Mouse (Mus musculus) kidney, adult 11 months (tissue): ENCODE measurements around the gene Gfi1.

Source experiments
- DNase-seq: peaks from one replicate; pipeline ENCODE4 v3.0.0; 2022

The Gfi1 gene

GRCm38 (mm10) chr5:107725435-107726261 is at the start of gene Gfi1:
Gene Gfi1, minus strand, starts transcription at chr5:107726036.
- DNase-seq: no peak

- no peak for DNase-seq
These were observed 46.2 kb upstream of the Gfi1 start for GRCm38 (mm10) chr5:107772049-107772448.

DNA sequence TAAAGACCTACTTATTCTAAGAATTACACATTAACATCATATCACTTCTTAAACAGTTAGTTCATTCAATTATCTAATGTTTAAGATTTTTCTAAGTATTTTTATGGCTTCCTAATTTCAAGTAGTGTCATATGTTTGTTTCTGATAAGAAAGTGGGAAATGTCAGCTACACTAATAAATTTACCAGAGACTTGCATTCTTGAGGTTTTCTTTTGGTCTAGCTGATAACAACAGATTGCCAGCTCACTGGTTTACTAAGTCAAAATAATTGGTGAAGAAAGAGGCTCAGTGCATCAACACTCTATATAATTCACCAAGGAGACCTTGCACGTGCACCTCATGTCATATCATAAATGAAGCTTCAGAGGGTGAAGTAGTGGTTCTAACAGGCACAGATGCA is 42.4 kb upstream of the Gfi1 start:
- no peak for DNase-seq

DNA sequence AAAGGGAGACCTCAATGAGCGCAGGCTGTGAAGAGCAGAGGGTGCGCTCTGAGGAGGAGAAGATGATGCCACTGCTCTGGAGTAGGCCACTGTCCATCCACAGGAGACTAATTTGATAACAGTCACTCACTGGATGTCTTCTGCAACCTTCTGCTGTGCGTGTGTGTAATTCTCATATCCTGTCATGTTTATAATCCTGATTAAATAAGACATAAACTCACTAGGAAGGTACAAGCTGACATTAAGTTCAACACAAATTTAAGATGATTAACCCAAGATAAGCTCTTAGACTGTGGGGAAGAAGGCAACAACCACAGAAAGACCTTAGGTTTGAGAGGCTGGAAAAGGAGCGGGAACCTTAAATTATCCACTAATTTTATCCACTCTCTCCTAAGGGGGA is 40.1 kb upstream of the Gfi1 start:
- no peak for DNase-seq

DNA sequence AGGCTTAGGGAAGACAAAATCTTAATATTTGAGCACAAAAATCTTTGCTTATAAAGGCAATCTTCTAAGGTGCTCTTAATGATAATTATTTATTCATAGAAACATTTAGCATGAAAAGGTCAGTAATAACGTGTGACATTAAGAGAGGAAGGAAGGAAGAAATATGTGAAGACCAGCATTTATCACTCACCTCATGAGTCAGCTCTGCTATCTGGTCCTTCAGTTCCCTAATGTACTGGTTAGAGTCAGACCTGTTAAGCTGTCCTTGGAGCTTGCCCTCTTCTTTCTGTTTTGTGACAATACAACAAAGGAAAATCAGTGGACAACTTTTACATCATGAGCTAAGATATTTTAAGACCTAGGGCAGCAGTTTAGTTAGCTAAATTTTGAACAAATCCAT is 38.6 kb upstream of the Gfi1 start:
- DNase-seq: no peak

DNA sequence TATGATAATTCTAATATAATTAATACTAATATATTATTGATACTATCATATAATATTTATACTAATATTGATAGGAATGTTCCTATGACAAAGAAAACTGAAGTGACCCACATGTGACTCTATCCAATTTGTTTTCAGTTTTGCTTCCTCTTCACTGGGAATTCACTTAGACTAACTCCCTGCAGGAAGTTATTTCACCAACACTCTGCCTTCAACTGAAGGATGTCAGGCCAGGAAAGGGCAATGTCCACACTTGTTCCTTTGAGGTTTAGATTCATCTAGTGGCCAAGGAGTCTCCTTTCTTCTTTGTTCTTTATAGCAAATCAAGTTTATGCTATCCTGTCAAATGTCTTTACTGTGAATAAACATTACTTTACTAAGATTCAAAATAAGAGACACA is 37.8 kb upstream of the Gfi1 start:
- no peak for DNase-seq

- no peak for DNase-seq
These were observed 33.3 kb upstream of the Gfi1 start for GRCm38 (mm10) chr5:107759121-107759520.

DNA sequence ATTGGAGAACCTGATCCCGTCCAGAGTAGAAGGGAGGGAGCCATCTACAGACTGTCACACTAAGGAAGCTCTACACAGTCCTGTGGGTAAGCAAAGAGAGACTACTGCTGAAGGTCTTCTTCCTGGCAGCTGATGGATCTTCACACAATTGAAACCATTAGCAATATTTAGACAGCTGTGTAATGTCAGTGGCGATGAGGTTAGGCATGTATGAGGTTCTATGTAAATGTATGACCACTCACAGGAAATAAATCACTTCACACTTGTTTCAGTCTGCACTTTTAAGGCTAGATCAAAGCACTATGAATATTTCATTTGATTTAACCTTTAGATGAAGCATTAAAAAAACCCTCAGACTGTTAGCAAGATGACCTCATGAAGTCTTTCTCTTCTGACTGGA is 30.2 kb upstream of the Gfi1 start:
- DNase-seq: no peak

GRCm38 (mm10) chr5:107754740-107755139 is 28.9 kb upstream of the Gfi1 start:
- no peak for DNase-seq

GRCm38 (mm10) chr5:107753656-107754055 is 27.8 kb upstream of the Gfi1 start:
- DNase-seq: no peak

- DNase-seq: no peak
These were observed 23.5 kb upstream of the Gfi1 start for GRCm38 (mm10) chr5:107749229-107749916.

DNA sequence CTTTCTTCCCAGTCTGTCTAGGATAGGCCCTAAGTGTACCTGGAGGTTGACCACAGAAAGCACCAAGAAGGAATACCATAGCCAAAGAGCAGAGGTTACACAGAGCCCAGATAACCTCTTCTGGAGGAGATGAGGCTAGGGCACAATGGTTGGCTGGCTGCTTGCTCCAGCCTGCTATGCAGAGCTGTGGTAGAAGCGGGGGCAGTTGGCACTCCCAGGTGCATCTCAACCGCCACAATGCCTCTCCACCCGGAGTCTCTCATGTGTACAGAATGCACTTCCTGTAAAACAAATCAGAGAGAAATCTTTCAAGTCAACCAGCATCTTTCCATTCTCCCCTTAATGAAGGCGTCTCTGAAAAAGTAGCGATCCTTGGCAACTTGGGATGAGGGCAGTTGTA is 13.2 kb upstream of the Gfi1 start:
- DNase-seq: no peak

DNA sequence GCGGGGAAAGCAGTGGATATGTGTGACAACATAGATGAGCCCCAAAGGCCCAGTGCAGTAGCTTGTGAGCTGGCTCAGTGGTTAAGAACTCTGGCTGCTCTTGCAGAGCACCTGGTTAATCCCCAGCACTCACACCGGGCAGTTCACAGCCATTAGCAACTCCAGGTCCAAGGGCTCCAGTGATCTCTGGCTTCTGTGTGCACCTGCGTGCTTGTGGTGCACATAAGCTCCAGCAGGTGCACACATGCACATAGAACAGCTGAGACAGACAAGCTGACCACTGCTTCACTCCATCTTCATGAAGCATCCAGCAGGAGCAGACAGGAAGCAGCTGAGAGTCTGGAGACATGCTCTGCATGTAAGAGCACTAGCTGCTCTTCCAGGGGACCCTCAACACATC is 12.5 kb upstream of the Gfi1 start:
- DNase-seq: no peak

DNA sequence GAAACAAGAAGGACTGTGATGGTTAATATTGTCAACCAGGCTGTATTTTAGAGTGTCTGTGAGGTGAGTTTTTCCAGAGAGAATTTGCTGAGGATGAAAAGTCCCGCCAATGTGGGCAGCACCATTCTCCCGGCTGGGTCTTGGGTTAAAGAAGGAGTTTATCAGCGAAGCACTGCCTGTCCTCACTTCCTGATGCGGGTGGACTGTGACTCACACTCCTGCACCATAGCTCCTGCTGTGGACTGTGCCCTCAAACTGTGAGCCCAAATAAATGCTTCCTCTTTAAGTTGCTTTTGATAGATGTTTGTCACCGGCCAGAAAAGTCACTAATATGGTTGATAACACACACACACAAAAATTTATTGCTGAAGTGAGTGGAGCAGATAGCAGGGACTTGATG is 10.3 kb upstream of the Gfi1 start:
- DNase-seq: no peak

DNA sequence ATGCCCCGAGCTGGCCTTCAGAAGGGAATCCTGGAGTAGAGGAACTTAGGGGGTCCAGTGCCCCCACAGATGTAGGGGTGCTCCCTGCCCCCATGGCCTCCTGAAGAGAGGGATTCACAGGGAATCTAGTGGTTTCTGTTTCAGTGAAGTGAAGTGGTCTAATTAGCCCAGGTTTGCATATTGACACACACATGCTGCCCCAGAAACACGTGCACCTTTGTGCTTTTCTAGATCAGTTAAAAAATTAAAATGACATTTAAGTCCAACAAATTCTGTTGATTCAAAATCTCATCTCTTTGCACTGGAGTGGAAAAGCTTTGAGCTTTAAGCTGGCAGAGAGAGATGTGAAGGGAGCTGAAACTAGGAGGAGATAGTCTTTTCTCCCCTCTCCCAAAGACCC is 6.0 kb upstream of the Gfi1 start:
- DNase-seq: no peak

DNA sequence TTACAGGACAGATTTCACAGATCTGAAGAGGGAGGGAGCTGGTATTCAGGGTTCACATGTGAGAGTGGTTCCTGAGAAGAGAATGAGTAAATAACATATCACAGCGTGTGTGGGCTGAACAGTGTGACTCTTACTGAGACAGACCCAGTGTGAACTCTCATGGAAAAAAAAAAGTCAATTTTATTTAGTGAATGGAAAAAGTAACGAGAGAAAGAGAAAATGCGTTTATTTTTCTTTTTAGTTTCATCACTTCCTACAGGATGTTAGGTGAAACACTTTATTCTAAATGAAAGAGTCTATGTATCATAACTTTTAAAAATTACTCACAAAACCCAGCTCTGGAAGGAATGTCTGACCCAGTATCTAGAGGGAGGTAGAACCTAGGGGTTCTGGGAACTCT is 5.6 kb upstream of the Gfi1 start:
- no peak for DNase-seq

- DNase-seq: no peak
These were observed 1.2 kb upstream of the Gfi1 start for GRCm38 (mm10) chr5:107727007-107727402.

- no peak for DNase-seq
These were observed 608 bp upstream of the Gfi1 start for GRCm38 (mm10) chr5:107726281-107727006.

- DNase-seq: no peak
These were observed 988 bp downstream of the Gfi1 start for GRCm38 (mm10) chr5:107724661-107725434.

DNA sequence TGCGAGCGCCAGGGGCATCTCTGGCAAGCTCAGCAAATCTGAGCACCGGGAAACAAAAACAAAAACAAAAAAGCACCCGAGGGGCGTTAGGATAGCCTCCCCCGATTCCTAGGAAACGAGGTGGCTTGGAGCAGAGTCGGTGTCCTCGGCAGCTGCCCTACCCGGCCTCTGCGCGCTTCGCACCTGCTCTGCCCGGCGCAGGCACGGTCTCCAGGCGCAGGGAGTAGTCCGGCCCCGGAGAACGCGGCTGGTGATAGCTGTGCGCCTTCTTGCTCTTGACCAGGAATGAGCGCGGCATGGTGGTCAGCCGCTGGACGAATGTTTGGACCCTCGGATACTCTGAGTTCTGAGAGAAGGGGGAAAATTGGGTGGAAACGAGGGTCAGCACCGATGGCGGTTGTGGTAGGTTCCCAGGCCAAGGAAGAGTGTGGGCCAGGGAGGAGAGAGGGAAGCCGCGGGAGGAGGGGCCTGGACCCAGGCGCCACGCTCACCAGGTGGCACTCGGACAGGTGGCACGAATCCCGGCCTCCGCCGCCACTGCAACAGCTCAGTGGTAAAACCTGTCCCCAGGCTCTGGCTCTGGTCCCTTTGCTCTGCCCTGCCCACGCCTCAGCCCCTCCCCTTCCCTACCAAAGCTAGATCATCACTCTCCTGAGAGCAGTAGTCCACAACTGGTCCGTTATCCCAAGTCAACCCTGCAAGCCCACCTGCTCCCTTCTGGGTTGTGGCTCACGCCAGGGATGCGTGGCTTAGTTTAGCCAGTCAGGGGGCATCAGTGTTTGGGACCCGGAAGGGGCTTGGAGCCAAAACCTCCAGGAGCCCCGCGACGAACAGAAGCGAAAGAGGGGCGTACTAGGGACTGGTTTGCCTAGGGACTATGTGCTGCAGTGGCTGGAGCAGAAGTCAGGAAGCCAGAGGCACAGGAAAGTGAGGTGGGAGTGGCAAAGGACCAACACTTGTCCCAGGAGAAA is 2.0 kb downstream of the Gfi1 start:
- DNase-seq: no peak

DNA sequence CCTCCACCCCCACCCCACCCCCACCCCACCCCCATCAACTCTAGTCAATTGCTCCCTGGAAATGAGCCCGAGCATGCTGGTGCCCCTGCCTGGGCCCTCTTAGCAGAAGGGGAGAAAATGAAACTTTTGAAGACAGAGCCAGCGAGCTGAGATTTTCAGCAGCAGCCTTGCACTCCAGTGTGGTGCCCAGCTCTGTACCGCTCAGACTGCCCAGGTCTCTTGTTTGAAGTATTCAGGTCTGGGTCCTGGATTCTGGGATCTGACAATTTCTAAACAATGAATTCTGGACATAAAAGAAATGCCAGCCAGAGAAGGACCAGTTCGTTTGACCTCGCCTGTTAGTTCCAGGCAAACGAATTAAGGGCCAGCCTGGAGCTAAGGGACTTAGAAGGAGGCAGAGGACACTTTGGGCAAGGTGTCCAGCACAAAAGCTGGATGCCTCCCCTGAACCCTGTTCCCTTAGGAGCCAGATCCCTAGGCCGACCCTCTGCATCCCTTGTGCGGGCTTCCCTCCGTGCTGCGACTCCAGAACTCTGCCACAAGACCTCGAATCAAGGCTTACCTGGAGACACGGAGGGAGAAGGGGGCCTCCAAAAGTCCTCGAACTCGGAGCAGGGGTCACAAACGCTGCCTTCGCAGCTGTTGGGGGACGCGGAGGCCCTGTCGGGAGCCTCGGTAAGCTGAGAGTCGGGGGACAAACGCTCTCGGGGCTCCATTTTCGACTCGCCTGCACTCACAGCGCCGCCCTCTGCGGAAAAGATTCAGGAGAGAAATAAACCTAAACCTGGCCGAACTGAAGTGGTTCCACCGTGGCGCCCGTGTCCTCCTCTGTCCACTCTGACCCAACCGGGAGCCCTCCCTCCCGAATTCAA is 2.9 kb downstream of the Gfi1 start:
- DNase-seq: no peak
